Mouse (Mus musculus) embryonic fibroblast, embryonic 13.5 days (primary cell): ENCODE measurements at regions not wholly inside any gene's neighbourhood (a gene's known extent, or its start where the extent isn't known, plus 50 kb on each side); places are given as distances from the start of the nearest gene placed in this dataset.

ENCODE experiments used
- CTCF ChIP-seq: IDR thresholded peaks from 2 replicates; pipeline ENCODE4 v1.5.1; 2011; ENCODE audit warnings: mild to moderate bottlenecking, control low read depth, low read length, moderate library complexity, borderline replicate concordance; ENCODE audit not compliant: insufficient read depth
- POLR2A ChIP-seq: IDR thresholded peaks from 2 replicates; pipeline ENCODE4 v1.6.1; 2011; ENCODE audit warnings: low read depth, mild to moderate bottlenecking, control low read depth, low read length, moderate library complexity

DNA sequence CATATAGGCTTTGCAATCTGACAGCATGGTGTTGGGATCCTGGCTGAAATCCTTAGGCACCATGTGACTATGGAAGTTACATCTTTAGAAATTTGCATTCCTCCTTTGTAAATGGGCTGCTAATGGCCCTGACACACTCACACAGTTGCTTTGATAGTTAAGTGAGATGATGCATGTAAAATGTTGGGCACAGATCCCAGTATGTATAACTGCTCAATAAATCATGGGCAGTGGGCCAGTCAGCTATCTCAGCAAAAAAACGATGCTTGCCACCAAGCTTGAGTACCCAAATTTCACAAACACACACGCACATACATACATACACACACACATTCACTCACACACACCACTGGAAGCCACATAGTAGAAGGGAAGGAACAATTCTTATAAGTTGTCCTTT is 159.5 kb upstream of the Castor2 start:
- TF ChIP-seq POLR2A, result no peak
- TF ChIP-seq CTCF, result no peak
